ENCODE assay signal across 8 mouse cellular contexts in the genomic region with DNA sequence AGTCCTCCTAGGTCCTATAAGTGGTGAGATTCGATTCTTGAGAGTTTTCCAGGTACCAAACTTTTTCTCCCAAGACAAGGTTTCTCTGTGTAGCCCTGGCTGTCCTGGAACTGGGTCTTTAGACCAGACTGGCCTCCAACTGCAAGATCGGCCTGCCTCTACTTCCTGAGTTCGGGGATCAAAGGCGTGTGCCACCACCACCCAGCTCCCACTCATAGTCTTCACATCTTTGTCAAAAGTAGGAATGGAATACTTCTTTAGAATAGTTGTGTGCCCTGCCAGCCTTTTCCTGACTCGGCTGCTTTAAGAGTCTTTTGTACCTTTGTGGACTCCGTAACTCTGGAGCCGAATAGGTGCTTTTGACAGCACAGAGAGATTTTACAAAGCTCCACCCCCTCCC. TPM values are rescaled to one million over a fixed set of nuclear protein-coding genes. Genes with fewer than 3 reads are reported as not detected.
DNase-seq lines count a peak whose midpoint lies in the region; ATAC-seq and TF ChIP-seq lines count a peak whose summit lies in the region.

No protein-coding gene starts in this region.

- no peak overlapping the region for H3K27ac ChIP-seq in heart, embryonic 11.5 days (ENCODE audit: low read depth, low read length)
- H3K27ac ChIP-seq in ES-Bruce4 (ENCODE audit: insufficient read depth, low read length): no peak overlapping the region
- H3K27ac ChIP-seq in hindbrain, embryonic 13.5 days: peak overlapping the region; percentile 56; the same call in 1 of the 2 replicates
- H3K27ac ChIP-seq in midbrain, embryonic 15.5 days: no peak overlapping the region

- peaks cover 66% of the 10 kb centered on the region for H3K4me1 ChIP-seq in heart, embryonic 11.5 days (ENCODE audit: control insufficient read depth, insufficient read depth, low read length)
- peaks cover 2% of the 10 kb centered on the region for H3K4me1 ChIP-seq in ES-Bruce4 (ENCODE audit: control insufficient read depth, insufficient read depth, low read length)
- H3K4me1 ChIP-seq in hindbrain, embryonic 13.5 days (replicated peaks): peaks cover 82% of the 10 kb centered on the region
- H3K4me1 ChIP-seq in midbrain, embryonic 15.5 days: peaks cover 79% of the 10 kb centered on the region

- WGBS in heart, embryonic 11.5 days (ENCODE audit: insufficient replicate concordance): 58% methylated on average over 7 of the region's 7 CpGs
- WGBS in hindbrain, embryonic 13.5 days: 22% methylated on average over 7 of the region's 7 CpGs
- WGBS in midbrain, embryonic 15.5 days: 20% methylated on average over 7 of the region's 7 CpGs

- no peak for DNase-seq in heart, postnatal 14 days
- DNase-seq in frontal cortex, adult 2 months (ENCODE audit: extremely low spot score in 1 of 2, low spot score in 1 of 2): no peak
- DNase-seq in heart, postnatal 36 days: no peak

- H3K36me3 ChIP-seq in heart, embryonic 11.5 days (ENCODE audit: control insufficient read depth, insufficient read depth, low read length): peaks cover 39% of the 10 kb centered on the region
- H3K36me3 ChIP-seq in ES-Bruce4 (ENCODE audit: control insufficient read depth, insufficient read depth, low read length, poor library complexity, severe bottlenecking): peaks cover 61% of the 10 kb centered on the region
- H3K36me3 ChIP-seq in hindbrain, embryonic 13.5 days: peaks cover 55% of the 10 kb centered on the region
- H3K36me3 ChIP-seq in midbrain, embryonic 15.5 days (replicated peaks): peaks cover 13% of the 10 kb centered on the region

- H3K9ac ChIP-seq in heart, embryonic 11.5 days (ENCODE audit: low read depth, low read length): peak overlapping the region; percentile 65; the same call in 1 of the 2 replicates
- peak overlapping the region; percentile 8; the same call in 1 of the 2 replicates for H3K9ac ChIP-seq in ES-Bruce4 (ENCODE audit: low read depth, poor library complexity, severe bottlenecking)
- H3K9ac ChIP-seq in hindbrain, embryonic 13.5 days: peak overlapping the region; percentile 98
- H3K9ac ChIP-seq in midbrain, embryonic 15.5 days: peak overlapping the region; percentile 58

- no peak for TF ChIP-seq POLR2A in ES-Bruce4 (IDR thresholded peaks at IDR 0.05; ENCODE audit: insufficient read depth, low read length)

- H3K9me3 ChIP-seq in heart, embryonic 11.5 days (replicated peaks; ENCODE audit: control insufficient read depth, low read length): no peaks in the 10 kb centered on the region
- H3K9me3 ChIP-seq in ES-Bruce4 (replicated peaks; ENCODE audit: control insufficient read depth, insufficient read depth, low read length, poor library complexity, severe bottlenecking): no peaks in the 10 kb centered on the region
- H3K9me3 ChIP-seq in hindbrain, embryonic 13.5 days: no peaks in the 10 kb centered on the region
- no peaks in the 10 kb centered on the region for H3K9me3 ChIP-seq in midbrain, embryonic 15.5 days

- intact Hi-C loops in heart, postnatal 14 days (cut with DNase I): no loop called here
- intact Hi-C loops in heart, postnatal 36 days (cut with DNase I): loop anchor here (10.0 kb wide), 1 partner anchor 131 kb away; no protein-coding TSS in a partner anchor

- no peak for ATAC-seq in heart, embryonic 11.5 days (replicated peaks; ENCODE audit: insufficient number of reproducible peaks, low FRiP score, low TSS enrichment)
- ATAC-seq in hindbrain, embryonic 13.5 days (ENCODE audit: low FRiP score): no peak
- ATAC-seq in midbrain, embryonic 15.5 days (replicated peaks): no peak
- no peak for ATAC-seq in megakaryocyte-erythroid progenitor cell, adult 5-6 weeks (replicated peaks; ENCODE audit: low FRiP score, low TSS enrichment, poor library complexity, severe bottlenecking)

- H3K27me3 ChIP-seq in heart, embryonic 11.5 days (ENCODE audit: control insufficient read depth, insufficient read depth, low read length): no peaks in the 10 kb centered on the region
- no peaks in the 10 kb centered on the region for H3K27me3 ChIP-seq in ES-Bruce4 (ENCODE audit: control insufficient read depth, insufficient read depth, low read length, poor library complexity, severe bottlenecking)
- H3K27me3 ChIP-seq in hindbrain, embryonic 13.5 days: no peaks in the 10 kb centered on the region
- H3K27me3 ChIP-seq in midbrain, embryonic 15.5 days (replicated peaks): no peaks in the 10 kb centered on the region

- peak overlapping the region; percentile 97 for H3K4me2 ChIP-seq in heart, embryonic 11.5 days
- peak overlapping the region; percentile 96 for H3K4me2 ChIP-seq in hindbrain, embryonic 13.5 days
- H3K4me2 ChIP-seq in midbrain, embryonic 15.5 days: peak overlapping the region; percentile 89

- TF ChIP-seq EP300 in ES-Bruce4 (IDR thresholded peaks at IDR 0.05; ENCODE audit: insufficient read depth, low read depth, low read length): no peak

- H3K4me3 ChIP-seq in heart, embryonic 11.5 days (ENCODE audit: low read depth, low read length): peak overlapping the region; percentile 81
- peak overlapping the region; percentile 96 for H3K4me3 ChIP-seq in ES-Bruce4 (ENCODE audit: low read depth, low read length)
- H3K4me3 ChIP-seq in hindbrain, embryonic 13.5 days: peak overlapping the region; percentile 90
- H3K4me3 ChIP-seq in midbrain, embryonic 15.5 days: peak overlapping the region; percentile 89

- TF ChIP-seq CTCF in ES-Bruce4 (IDR thresholded peaks at IDR 0.05; ENCODE audit: low read depth, low read length): no peak

RNA-seq across cellular contexts. Expression of a gene that starts 2.7 kb away (rescaled TPM):
- 150 and 188 TPM in 2 replicates for polyA plus RNA-seq in heart, embryonic 11.5 days (2014; fragmentation: Nextera tagmentation; extraction: Ambion mirVana)
- 10 to 100 TPM; 24.8 to 27.2 TPM for total RNA-seq in heart, postnatal 14 days (2021)
- polyA plus RNA-seq in ES-Bruce4 (2011; ENCODE audit: insufficient read depth, insufficient read length, low read depth, missing spikeins): 329 and 359 TPM in 2 replicates
- 246 and 249 TPM in 2 replicates for polyA plus RNA-seq in hindbrain, embryonic 13.5 days (2015; fragmentation: Nextera tagmentation; extraction: Ambion mirVana)
- polyA plus RNA-seq in midbrain, embryonic 15.5 days (2015; fragmentation: Nextera tagmentation; extraction: Ambion mirVana): 251 and 253 TPM in 2 replicates
- 626 and 656 TPM in 2 replicates for polyA plus RNA-seq in frontal cortex, adult 2 months (2012; rRNA removed)
- 56.2 and 62.2 TPM in 2 replicates for total RNA-seq in megakaryocyte-erythroid progenitor cell, adult 5-6 weeks (2014; fragmentation: Nextera tagmentation)
- 71.9 and 90.7 TPM in 2 replicates for total RNA-seq in megakaryocyte-erythroid progenitor cell, adult 5-6 weeks (2017)
- 10 to 100 TPM; 10.7 to 13.0 TPM for total RNA-seq in heart, postnatal 36 days (2021)

RNA-seq across cellular contexts. Expression of a gene that starts 36.7 kb away (rescaled TPM):
- polyA plus RNA-seq in heart, embryonic 11.5 days (2014; fragmentation: Nextera tagmentation; extraction: Ambion mirVana): 0.11 and 0.18 TPM in 2 replicates
- 10 to 100 TPM; 13.1 to 14.0 TPM for total RNA-seq in heart, postnatal 14 days (2021)
- polyA plus RNA-seq in ES-Bruce4 (2011; ENCODE audit: insufficient read depth, insufficient read length, low read depth, missing spikeins): 0.19 TPM in 1 of 2 replicates, not detected in the other
- 0.09 and 0.19 TPM in 2 replicates for polyA plus RNA-seq in hindbrain, embryonic 13.5 days (2015; fragmentation: Nextera tagmentation; extraction: Ambion mirVana)
- polyA plus RNA-seq in midbrain, embryonic 15.5 days (2015; fragmentation: Nextera tagmentation; extraction: Ambion mirVana): 0.08 and 0.13 TPM in 2 replicates
- 0.27 and 0.30 TPM in 2 replicates for polyA plus RNA-seq in frontal cortex, adult 2 months (2012; rRNA removed)
- total RNA-seq in megakaryocyte-erythroid progenitor cell, adult 5-6 weeks (2014; fragmentation: Nextera tagmentation): 0.69 and 2.1 TPM in 2 replicates
- 0.38 TPM in 1 of 2 replicates, not detected in the other for total RNA-seq in megakaryocyte-erythroid progenitor cell, adult 5-6 weeks (2017)
- 10 to 100 TPM in 1 of 2 experiments, 1 to 10 TPM in 1; 8.2 to 15.2 TPM for total RNA-seq in heart, postnatal 36 days (2021)

Comparison
In these comparisons a context has a peak if more than half of its experiments do, and no peak if none do; other contexts are left out.
1. H3K9ac ChIP-seq: peak in every context shown above with its lines; median percentile 98 in hindbrain, embryonic 13.5 days; 65 in heart, embryonic 11.5 days; 58 in midbrain, embryonic 15.5 days; 8 in ES-Bruce4.